Mouse (Mus musculus) thymus, postnatal 14 days (tissue): Measurements from ENCODE around the gene Syngr4.

Experiments
- DNase-seq: peaks from one replicate; pipeline ENCODE4 v3.0.0; 2021

Syngr4 gene

DNA sequence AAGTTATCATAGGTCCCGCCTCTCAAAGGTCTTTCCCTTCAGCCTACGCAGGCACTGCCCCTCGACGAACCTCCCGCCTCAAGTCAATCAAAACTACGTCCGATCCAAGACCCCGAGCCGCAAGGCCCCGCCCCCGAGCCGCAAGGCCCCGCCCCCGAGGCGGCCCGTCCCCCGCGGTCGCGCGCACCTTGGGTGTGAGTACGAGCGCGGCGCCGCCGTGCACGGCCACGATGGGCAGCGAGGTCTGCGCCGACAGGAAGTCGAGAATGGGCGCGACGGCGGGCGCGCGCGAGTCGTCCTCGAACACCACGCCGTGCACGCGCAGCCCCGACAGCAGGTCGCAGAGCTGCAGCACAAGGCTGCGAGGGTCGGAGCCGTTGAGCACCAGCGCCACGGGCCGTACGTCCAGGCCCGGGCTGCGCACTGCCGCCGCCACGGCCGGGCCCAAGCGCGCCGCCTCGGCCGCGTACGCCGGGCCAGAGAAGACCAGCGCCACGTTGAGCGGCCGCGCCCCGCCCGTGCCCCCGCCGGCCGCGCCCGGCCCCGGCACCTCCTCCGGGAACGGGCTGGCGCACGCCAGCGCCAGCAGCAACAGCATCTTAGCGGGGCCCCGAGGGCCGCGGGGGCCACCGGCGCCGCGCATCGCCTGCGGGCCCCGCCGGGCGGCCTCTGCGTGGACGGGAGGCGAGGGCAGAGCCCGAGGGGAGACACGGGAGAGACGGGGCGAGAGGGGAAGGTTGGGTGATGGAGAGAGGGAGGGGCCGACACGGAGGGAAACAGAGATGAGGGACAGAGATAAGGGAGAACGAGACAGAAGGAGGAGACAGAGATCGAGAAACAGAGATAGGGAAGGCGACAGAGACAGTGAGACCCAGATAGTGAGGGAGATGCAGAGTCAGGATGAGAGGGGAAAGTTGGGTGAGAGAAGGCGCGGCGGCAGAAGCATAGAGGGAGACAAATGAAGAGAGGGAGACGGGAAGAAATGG, 30.3 kb downstream of the Syngr4 start:
- DNase-seq: peak; percentile 92

DNA sequence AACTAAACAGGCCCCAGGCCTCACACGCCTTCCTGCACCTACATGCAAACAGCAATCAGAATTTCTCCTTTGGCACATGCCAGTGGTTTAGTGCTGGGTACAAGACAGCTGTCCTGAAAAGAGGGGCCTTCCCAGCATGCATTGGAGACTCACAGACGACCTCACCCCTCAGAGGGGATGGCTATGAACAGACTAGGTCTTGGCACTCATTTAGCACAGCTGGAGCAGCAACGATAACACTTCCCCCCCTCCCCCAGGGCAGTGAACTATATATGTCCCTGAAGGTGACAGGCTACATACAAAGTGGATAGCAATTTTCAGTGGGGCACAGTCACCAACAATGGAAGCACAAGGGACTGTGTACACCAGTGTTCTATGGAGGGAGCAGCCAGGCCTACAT, 32.1 kb downstream of the Syngr4 start:
- DNase-seq: no peak

DNA sequence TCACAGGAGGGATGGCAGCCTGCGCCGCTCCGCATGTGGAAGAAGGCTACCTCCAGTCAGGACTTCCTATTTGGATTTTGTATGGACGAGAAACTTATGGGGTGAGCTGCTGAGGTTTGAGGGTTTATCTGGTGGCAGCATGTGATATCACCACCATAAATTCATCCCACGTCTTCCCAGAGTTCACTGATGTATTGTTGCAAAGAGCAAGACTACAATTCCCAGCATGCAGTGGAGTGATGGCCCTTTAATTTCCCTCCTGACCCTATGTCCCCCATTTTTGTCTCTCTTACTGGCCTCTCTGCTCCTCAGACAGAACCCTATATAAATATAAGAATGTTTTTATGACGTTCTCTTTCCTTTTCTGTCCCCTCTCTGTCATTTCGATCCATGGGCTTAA, 33.7 kb downstream of the Syngr4 start:
- DNase-seq: no peak

DNA sequence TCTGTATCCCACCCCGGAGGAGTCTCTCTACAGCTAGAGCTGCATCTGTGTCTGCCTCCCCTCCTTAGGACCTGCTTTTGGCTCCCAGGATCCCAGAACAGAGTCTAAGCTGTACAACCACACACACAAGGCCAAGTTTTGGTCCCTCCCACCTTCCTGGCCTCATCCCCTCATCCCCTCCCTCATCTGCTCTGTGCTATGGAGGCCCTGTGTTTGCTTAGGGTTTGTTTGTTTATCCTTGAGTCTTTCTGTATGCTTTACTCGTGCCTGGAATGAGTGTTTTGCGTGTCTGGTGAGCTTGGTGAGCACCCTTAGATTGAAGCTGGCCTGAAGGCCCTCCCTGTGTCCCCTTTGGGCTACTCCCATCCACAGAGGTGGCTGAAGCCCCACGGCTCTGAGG, 37.5 kb downstream of the Syngr4 start:
- no peak for DNase-seq

DNA sequence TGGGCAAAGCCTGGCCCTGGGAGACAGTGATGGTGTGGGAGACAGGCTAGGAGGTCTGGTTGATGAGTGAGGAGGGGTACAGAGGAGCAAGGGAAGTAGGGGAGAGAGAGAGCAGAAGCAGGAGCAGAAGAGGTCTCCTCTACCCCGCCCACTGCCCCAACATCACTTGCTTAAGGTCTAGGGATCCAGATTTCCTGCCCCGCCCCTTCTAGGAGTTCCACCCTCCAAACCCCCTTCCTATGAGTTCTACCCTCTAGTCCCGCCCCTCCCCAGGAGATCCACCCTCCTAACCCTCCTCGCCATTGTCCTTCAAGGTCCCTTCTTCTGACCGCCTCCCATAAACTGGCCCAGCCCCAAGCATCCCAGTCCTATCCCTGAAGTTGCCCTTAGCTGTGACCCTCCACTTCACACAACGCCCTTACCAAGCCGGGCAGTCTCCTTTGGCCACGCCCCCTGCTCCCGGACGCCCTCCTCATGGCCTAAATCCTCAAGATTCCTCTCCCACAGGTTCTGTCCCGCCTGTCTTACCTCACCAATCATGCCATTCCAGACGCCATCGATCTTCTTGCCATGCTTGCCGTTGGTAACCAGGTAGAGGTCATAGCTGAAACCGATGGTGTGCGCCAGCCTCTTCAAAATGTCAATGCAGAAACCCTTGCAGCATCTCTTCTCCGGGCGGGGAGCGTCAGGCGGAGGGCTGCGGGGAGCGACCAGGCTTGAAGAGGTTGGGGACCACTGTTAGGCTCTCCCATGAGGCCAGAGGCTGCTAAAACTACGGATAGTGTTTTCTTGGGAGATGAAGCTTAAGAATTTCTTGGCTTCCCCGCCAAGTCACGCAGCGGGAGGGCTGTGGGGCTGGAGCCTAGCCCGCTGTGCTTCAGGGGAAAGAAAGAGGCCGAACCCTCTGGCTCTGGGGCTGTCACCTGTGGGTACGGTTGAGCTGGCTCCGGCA, 39.3 kb downstream of the Syngr4 start:
- DNase-seq: no peak

DNA sequence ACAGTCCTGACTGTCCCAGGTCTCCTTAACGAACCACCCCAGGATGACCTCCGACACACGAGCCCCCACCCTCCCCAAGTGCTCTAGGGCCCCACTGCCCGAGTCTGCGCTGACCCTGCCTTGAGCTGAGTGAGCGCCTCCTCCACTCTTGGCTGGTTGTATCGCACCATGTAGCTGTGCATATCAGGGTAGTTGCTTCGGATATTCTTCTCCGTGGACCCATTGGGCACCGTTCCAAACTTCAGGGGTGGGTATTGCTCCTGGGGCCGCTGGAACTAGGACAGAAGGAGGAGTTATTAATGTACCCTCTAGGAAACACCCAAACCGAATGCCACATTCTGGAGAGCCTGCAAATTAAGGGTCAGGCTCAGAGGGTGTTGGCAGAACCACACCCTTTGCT, 43.4 kb downstream of the Syngr4 start:
- DNase-seq: no peak

DNA sequence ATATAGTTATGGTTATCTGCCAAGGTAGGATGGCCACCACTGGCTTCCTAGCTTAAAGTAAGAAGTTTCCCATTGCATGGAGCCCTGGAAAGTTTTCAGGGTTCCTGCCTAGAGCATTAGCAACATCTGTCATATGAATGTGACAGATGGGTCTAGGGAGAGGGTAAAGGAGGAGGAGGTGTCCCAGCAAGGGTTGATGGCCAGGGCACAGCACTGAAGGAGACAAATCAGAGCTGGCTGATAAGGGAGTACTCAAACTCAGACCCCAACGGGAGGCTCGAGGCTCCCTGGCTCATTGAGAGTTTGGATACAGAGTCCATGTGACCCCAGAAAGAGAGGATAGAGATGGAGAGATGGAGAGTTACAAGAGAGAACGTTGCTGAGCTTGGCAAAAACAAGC, 45.9 kb downstream of the Syngr4 start:
- DNase-seq: no peak

DNA sequence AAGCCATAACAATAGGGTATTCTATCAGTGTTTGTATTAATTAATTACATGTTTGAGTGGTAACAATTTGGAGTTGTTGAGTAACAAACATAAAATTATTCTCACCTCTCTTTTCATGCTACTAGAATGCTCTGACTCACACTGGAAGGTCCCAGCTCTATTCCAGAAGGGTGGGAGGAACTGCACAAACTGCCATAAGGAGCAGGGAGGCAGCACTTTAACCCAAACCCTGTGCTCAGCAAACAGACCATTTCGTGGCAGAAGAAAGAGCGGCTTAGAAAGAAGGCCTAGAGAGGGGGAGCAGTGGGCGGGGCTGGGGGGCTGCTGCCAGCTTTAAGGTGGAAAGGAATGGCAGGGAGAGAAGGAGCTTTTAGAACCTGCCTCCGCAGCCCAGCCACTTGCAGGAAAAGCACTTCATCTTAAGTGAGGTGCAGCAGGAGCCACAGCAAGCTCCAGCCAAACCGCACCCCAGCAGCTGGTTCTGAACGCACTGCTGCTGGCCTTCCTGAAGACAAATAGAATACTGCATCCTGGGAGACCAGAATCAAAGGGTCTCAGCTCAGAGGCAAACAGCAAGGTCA, 48.0 kb downstream of the Syngr4 start:
- DNase-seq: no peak

DNA sequence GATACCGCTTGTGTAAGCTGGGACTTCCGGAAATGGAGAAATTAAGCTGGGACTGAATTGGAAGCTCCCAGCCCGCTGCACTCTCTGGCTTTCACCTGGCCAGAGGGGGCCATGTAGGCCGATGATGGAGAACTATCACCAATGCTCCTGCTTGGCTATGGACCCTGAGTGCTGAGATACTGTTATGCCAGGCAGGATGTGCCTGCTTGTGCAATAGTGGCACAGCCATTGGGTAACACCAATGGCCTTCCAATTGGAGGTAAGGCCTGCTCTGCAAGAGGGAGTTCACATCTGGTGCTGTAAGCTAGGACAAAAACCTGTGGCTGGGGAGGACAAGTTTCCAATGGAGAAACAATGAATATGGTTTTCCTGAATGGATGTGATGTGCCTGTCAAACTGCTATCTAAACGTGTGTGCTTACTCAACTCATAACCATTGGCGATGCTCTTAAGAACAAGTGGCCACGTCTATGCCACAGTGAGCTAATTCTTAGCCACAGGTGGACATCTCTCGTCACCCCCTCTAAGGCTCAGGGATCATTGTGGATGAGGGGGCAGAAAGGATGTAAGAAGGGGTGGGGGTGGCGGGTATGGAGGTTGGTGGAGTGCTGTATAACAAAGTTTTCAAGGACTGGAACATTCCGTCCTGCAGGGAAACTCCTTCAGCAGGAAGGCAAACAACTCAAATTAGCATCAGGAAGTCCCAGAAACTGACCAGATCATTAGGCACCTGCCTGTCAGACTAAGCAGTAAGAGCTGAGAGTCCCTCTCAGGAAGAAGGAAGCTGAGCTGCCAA, 53.4 kb downstream of the Syngr4 start:
- no peak for DNase-seq
